Mouse (Mus musculus) spleen, embryonic (tissue): ENCODE results near the gene Trmt2a.

Experiments
- CTCF ChIA-PET: fragments of 350-600 bp; sonication (Branson Sonifier 250); formaldehyde crosslinking; loops from one replicate; lab custom pipeline; 2022; lab: Charles Lee

The Trmt2a gene

GRCm38 (mm10) chr16:18231047-18231446, 17.4 kb upstream of the Trmt2a start:
- CTCF ChIA-PET: no interaction called here

GRCm38 (mm10) chr16:18231451-18231850, 17.0 kb upstream of the Trmt2a start:
- CTCF ChIA-PET: no interaction called here

GRCm38 (mm10) chr16:18233451-18233850, 15.0 kb upstream of the Trmt2a start:
- CTCF ChIA-PET: no interaction called here

GRCm38 (mm10) chr16:18233919-18234670, 14.4 kb upstream of the Trmt2a start:
- CTCF ChIA-PET: no interaction called here

- CTCF ChIA-PET: interaction anchor here (0.5 kb wide), 1 partner anchor 910 kb away, joined by 3 read pairs; no protein-coding TSS in a partner anchor
Measured at GRCm38 (mm10) chr16:18234671-18235388, 13.6 kb upstream of the Trmt2a start, which contains the start of gene Zdhhc8. Gene Zdhhc8 (minus strand): TSS chr16:18235136.

- CTCF ChIA-PET: interaction anchor here (0.5 to 0.8 kb wide), 2 partner anchors 12 to 911 kb away, joined by 3 to 5 read pairs; no protein-coding TSS in a partner anchor
Measured at GRCm38 (mm10) chr16:18235389-18236065, 13.0 kb upstream of the Trmt2a start.

GRCm38 (mm10) chr16:18236676-18237501, 11.6 kb upstream of the Trmt2a start:
- CTCF ChIA-PET: interaction anchor here (0.8 to 1.0 kb wide), 2 partner anchors 11 to 184 kb away, joined by 3 to 5 read pairs; no protein-coding TSS in a partner anchor

GRCm38 (mm10) chr16:18241581-18241980, 6.9 kb upstream of the Trmt2a start:
- CTCF ChIA-PET: no interaction called here

- CTCF ChIA-PET: interaction anchor here (0.7 kb wide), 1 partner anchor 12 kb away, joined by 5 read pairs; no protein-coding TSS in a partner anchor
Measured at GRCm38 (mm10) chr16:18247521-18248399, 719 bp upstream of the Trmt2a start.

- CTCF ChIA-PET: no interaction called here
Measured at GRCm38 (mm10) chr16:18249364-18249967, 987 bp downstream of the Trmt2a start.

GRCm38 (mm10) chr16:18250231-18250630, 1.8 kb downstream of the Trmt2a start:
- CTCF ChIA-PET: no interaction called here

GRCm38 (mm10) chr16:18250828-18251790, 2.6 kb downstream of the Trmt2a start:
- CTCF ChIA-PET: no interaction called here

GRCm38 (mm10) chr16:18252736-18253135, 4.3 kb downstream of the Trmt2a start:
- CTCF ChIA-PET: no interaction called here

GRCm38 (mm10) chr16:18253866-18254265, 5.4 kb downstream of the Trmt2a start:
- CTCF ChIA-PET: no interaction called here

GRCm38 (mm10) chr16:18258221-18258620, 9.7 kb downstream of the Trmt2a start, which contains the start of gene Gm49776:
Gene Gm49776 (minus strand): TSS chr16:18258321.
- CTCF ChIA-PET: no interaction called here

- CTCF ChIA-PET: interaction anchor here (0.8 kb wide), 1 partner anchor 9 kb away, joined by 5 read pairs; no protein-coding TSS in a partner anchor
Measured at GRCm38 (mm10) chr16:18265024-18265423, 16.5 kb downstream of the Trmt2a start.

- CTCF ChIA-PET: no interaction called here
Measured at GRCm38 (mm10) chr16:18268182-18268581, 19.7 kb downstream of the Trmt2a start.

- CTCF ChIA-PET: no interaction called here
Measured at GRCm38 (mm10) chr16:18275166-18275565, 26.7 kb downstream of the Trmt2a start.
